In the genomic region with DNA sequence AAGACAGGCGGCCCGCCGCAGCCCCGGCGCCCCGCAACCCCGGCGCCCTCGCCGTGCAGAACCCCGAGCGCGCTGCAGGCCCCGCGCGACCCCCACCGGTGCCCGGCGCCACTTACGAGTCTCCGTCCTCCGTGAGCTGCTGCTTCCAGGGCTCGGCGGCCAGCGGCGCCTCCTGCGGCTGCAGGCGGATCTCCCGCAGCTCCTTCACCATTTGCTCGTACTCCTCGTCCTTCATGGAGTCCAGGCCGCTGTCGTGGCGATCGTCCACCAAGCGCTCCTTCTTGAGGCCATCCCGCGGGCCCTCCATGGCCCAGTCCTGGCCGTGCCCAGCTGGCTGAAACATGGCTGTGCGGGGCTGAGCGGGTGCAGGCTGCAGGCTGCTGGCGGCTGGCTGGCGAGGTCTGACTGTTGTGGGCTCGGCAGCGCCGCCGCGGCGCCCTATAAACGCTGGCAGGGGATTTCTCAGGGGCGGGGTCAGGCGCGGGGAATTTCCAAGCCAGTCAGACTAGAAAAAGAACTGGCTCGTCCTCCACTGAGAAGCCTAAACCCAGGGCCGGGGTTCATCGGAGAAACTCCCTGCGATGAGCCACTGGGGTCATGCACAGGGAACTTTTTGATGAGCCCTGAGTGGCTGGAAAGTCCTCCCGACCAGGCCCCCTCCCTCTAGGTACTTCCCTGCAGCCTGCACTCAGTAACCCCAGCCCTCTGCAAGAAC, we compare ENCODE assay signal across 8 mouse cellular contexts. TPM values are rescaled to one million over a fixed set of nuclear protein-coding genes. Genes with fewer than 3 reads are reported as not detected.
DNase-seq lines count a peak whose midpoint lies in the region; ATAC-seq and TF ChIP-seq lines count a peak whose summit lies in the region.

A gene (minus strand): TSS at position 464 of the 715 bp plus-strand sequence.

- H3K4me2 ChIP-seq in lung, embryonic 16.5 days (ENCODE audit: low read depth, low read length) = peak within 1 kb of the TSS; percentile 67

- TF ChIP-seq POLR2A in thymus, adult 2 months (IDR thresholded peaks at IDR 0.05; ENCODE audit: control insufficient read depth, extremely low read depth, insufficient read depth, low read length, poor library complexity) = peak; percentile 95

- peak; percentile 90 for ATAC-seq in lung, embryonic 16.5 days (ENCODE audit: low read depth)

- under 1% methylated on average over 58 of the region's 58 CpGs for WGBS in hindbrain, embryonic 10.5 days
- 0% methylated on average over 38 of the region's 58 CpGs for WGBS in lung, embryonic 16.5 days
- 2% methylated on average over 58 of the region's 58 CpGs for WGBS in thymus, adult 2 months

- H3K4me3 ChIP-seq in hindbrain, embryonic 10.5 days = peak within 1 kb of the TSS; percentile 75
- peak within 1 kb of the TSS; percentile 83 for H3K4me3 ChIP-seq in lung, embryonic 16.5 days (ENCODE audit: low read length)
- H3K4me3 ChIP-seq in thymus, adult 2 months (ENCODE audit: control insufficient read depth, insufficient read depth, low read length) = peak within 1 kb of the TSS; percentile 85

- H3K27ac ChIP-seq in hindbrain, embryonic 10.5 days = peak within 1 kb of the TSS; percentile 99
- peak within 1 kb of the TSS; percentile 100 for H3K27ac ChIP-seq in lung, embryonic 16.5 days (ENCODE audit: low read length)
- peak within 1 kb of the TSS; percentile 89 for H3K27ac ChIP-seq in thymus, adult 2 months (ENCODE audit: control insufficient read depth, insufficient read depth, low read length)

- peaks cover 37% of the 10 kb centered on the region for H3K36me3 ChIP-seq in hindbrain, embryonic 10.5 days
- peaks cover 26% of the 10 kb centered on the region for H3K36me3 ChIP-seq in lung, embryonic 16.5 days (ENCODE audit: control insufficient read depth, insufficient read depth, low read length)
- H3K36me3 ChIP-seq in thymus, adult 2 months (ENCODE audit: control insufficient read depth, insufficient read depth, low read length) = peaks cover 34% of the 10 kb centered on the region

- no peaks in the 10 kb centered on the region for H3K27me3 ChIP-seq in hindbrain, embryonic 10.5 days (ENCODE audit: insufficient read depth, poor library complexity, severe bottlenecking)
- no peaks in the 10 kb centered on the region for H3K27me3 ChIP-seq in lung, embryonic 16.5 days (ENCODE audit: control insufficient read depth, insufficient read depth, low read depth, low read length)
- H3K27me3 ChIP-seq in thymus, adult 2 months (ENCODE audit: control insufficient read depth, insufficient read depth, low read length) = no peaks in the 10 kb centered on the region

- H3K9me3 ChIP-seq in hindbrain, embryonic 10.5 days = no peaks in the 10 kb centered on the region
- no peaks in the 10 kb centered on the region for H3K9me3 ChIP-seq in lung, embryonic 16.5 days (ENCODE audit: control insufficient read depth, low read length)

- H3K9ac ChIP-seq in lung, embryonic 16.5 days (ENCODE audit: low read length) = peak within 1 kb of the TSS; percentile 98

- peaks cover 33% of the 10 kb centered on the region for H3K4me1 ChIP-seq in hindbrain, embryonic 10.5 days (replicated peaks)
- H3K4me1 ChIP-seq in lung, embryonic 16.5 days (replicated peaks; ENCODE audit: control insufficient read depth, insufficient read depth, low read length) = peaks cover 33% of the 10 kb centered on the region
- peaks cover 53% of the 10 kb centered on the region for H3K4me1 ChIP-seq in thymus, adult 2 months (replicated peaks; ENCODE audit: control insufficient read depth, insufficient read depth, low read length)

- peak; percentile 53; the same call in 1 of the 2 replicates for TF ChIP-seq CTCF in thymus, adult 2 months (IDR thresholded peaks at IDR 0.05; ENCODE audit: borderline replicate concordance, control insufficient read depth, extremely low read depth, insufficient read depth, low read length, poor library complexity)

- peak; percentile 97 for DNase-seq in Muller cell, postnatal 12 days (ENCODE audit: inconsistent ontology term)
- peak; percentile 90 for DNase-seq in cerebellum, adult 9-11 months
- DNase-seq in frontal cortex, adult 2 months (ENCODE audit: extremely low spot score in 1 of 2, low spot score in 1 of 2) = peak; percentile 79 to 89
- peak; percentile 93 for DNase-seq in hindbrain, embryonic 10.5 days (ENCODE audit: low spot score)
- peak; percentile 90 for DNase-seq in layer of hippocampus, adult 9-11 months
- peak; percentile 91 for DNase-seq in ovary, adult 18-20 months (ENCODE audit: low spot score)
- peak; percentile 92 for DNase-seq in thymus, adult 2 months

RNA-seq across cellular contexts. Expression of the gene that starts here (rescaled TPM):
- polyA plus RNA-seq in frontal cortex, adult 2 months (2012; rRNA removed) = 36.4 and 41.8 TPM in 2 replicates
- 33.8 and 37.1 TPM in 2 replicates for polyA plus RNA-seq in hindbrain, embryonic 10.5 days (2016; fragmentation: Nextera tagmentation; extraction: Ambion mirVana)
- polyA plus RNA-seq in lung, embryonic 16.5 days (2015; fragmentation: Nextera tagmentation; extraction: Ambion mirVana) = 130 and 136 TPM in 2 replicates
- polyA plus RNA-seq in thymus, adult 2 months (2012; rRNA removed) = 613 and 674 TPM in 2 replicates

Comparison
In these comparisons a context has a peak if more than half of its experiments do, and no peak if none do; other contexts are left out.
1. Peak in every context shown above with its lines: DNase-seq, ATAC-seq, H3K4me3 ChIP-seq and H3K27ac ChIP-seq.